Mouse (Mus musculus) heart, adult 2 months (tissue): ENCODE data around the gene Tuba8. TPM values are rescaled to one million over a fixed set of nuclear protein-coding genes. Genes with fewer than 3 reads are reported as not detected.

Source experiments
- DNase-seq, 2 experiments: peaks; one replicate each; pipeline ENCODE4 v3.0.0; 2021
- H3K27ac ChIP-seq: fragments of 200-600 bp; 2 replicates; pipeline ENCODE4 v1.8.1; 2022
- H3K27me3 ChIP-seq: fragments of 200-500 bp; 2 replicates; pipeline ENCODE4 v1.6.1; 2012; ENCODE audit warnings: mild to moderate bottlenecking, low read length, inconsistent platforms, mixed read lengths; ENCODE audit not compliant: control insufficient read depth, insufficient read depth
- H3K36me3 ChIP-seq: fragments of 200-500 bp; 2 replicates; pipeline ENCODE4 v1.6.1; 2012; ENCODE audit warnings: low read length, inconsistent platforms; ENCODE audit not compliant: control insufficient read depth, insufficient read depth
- H3K4me1 ChIP-seq: fragments of 200-500 bp; 2 replicates; pipeline ENCODE4 v1.6.1; 2011; ENCODE audit warnings: low read length; ENCODE audit not compliant: control insufficient read depth, insufficient read depth
- H3K4me3 ChIP-seq: fragments of 200-600 bp; 2 replicates; pipeline ENCODE4 v1.8.1; 2022
- H3K79me2 ChIP-seq: fragments of 200-500 bp; replicated peaks from 2 replicates; pipeline ENCODE4 v1.6.1; 2012; ENCODE audit warnings: mild to moderate bottlenecking, inconsistent platforms, low read length, moderate library complexity, mixed read lengths; ENCODE audit not compliant: control insufficient read depth, insufficient read depth
- H3K9ac ChIP-seq: fragments of 200-500 bp; 2 replicates; pipeline ENCODE4 v1.6.1; 2012; ENCODE audit warnings: low read depth, mild to moderate bottlenecking, control low read depth, inconsistent platforms, low read length, mixed read lengths
- CTCF ChIP-seq: fragments of 200-600 bp; IDR thresholded peaks from 2 replicates; pipeline ENCODE4 v1.8.1; 2022; ENCODE audit warnings: antibody characterized with exemption, mild to moderate bottlenecking, moderate library complexity
- EP300 ChIP-seq: fragments of 200-500 bp; IDR thresholded peaks from 2 replicates; pipeline ENCODE4 v1.6.1; 2011; ENCODE audit warnings: low read depth, low read length, control low read depth; ENCODE audit not compliant: insufficient read depth
- POLR2A ChIP-seq: fragments of 200-500 bp; IDR thresholded peaks from 2 replicates; pipeline ENCODE4 v1.6.1; 2011; ENCODE audit warnings: mild to moderate bottlenecking, low read depth, low read length, control low read depth; ENCODE audit not compliant: insufficient read depth
- WGBS: fragments of 180-500 bp; shearing (Covaris S2); methylation state at CpG from one replicate; pipeline ENCODE4 v1.1.7; 2018; 5-methylcytosine and 5-hydroxymethylcytosine counted together
- intact Hi-C: fragments of 180-260 bp; cut with DNase I; formaldehyde crosslinking; loops from one replicate; pipeline ENCODE4 v1.15.1; 2025
- polyA plus RNA-seq: library from polyadenylated mRNA; depleted of rRNA; stranded (reverse); fragments of >200 nt; gene quantifications from 2 replicates; pipeline ENCODE4 v1.2.3, GENCODE M21; 2012
- total RNA-seq, 2 experiments: library from RNA; stranded (reverse); gene quantifications; 2 replicates each; pipeline ENCODE4 v1.2.3; 2021

The Tuba8 gene
- total and polyA plus RNA-seq, 3 experiments = 71.6 to 198 (median 192) TPM

GRCm38 (mm10) chr6:121206481-121206880 is 4.0 kb upstream of the Tuba8 start:
- 89% methylated on average over 5 of the region's 5 CpGs for WGBS
- Histone ChIP-seq H3K79me2 (no peaks in the 10 kb centered on the region), H3K27ac (no peak overlapping the region), H3K9ac (no peak overlapping the region), H3K36me3 (no peaks in the 10 kb centered on the region), H3K4me3 (no peak overlapping the region), H3K4me1 (no peaks in the 10 kb centered on the region), H3K27me3 (no peaks in the 10 kb centered on the region)
- no peak for DNase-seq
- intact Hi-C loops = no loop called here
- TF ChIP-seq CTCF (no peak), EP300 (no peak), POLR2A (no peak)

GRCm38 (mm10) chr6:121209584-121209983 is 912 bp upstream of the Tuba8 start:
- intact Hi-C loops = no loop called here
- no peak overlapping the region for H3K9ac ChIP-seq

GRCm38 (mm10) chr6:121210926-121211289 is 412 bp downstream of the Tuba8 start:
- intact Hi-C loops = no loop called here
- Histone ChIP-seq H3K79me2 (no peaks in the 10 kb centered on the region), H3K27me3 (no peaks in the 10 kb centered on the region), H3K4me1 (peaks cover 3% of the 10 kb centered on the region), H3K9ac (peak overlapping the region; percentile 79), H3K27ac (peak overlapping the region; percentile 93), H3K4me3 (peak overlapping the region; percentile 57), H3K36me3 (peaks cover 3% of the 10 kb centered on the region; the same call in 1 of the 2 replicates)
- peak in 1 of 2 experiments; percentile 28 for DNase-seq
- 3% methylated on average over 12 of the region's 12 CpGs for WGBS
- TF ChIP-seq POLR2A = no peak

More at GRCm38 (mm10) chr6:121209584-121209983, 912 bp upstream of the Tuba8 start:
- H3K27me3 ChIP-seq = no peaks in the 10 kb centered on the region
- TF ChIP-seq EP300 (no peak), POLR2A (no peak), CTCF (no peak)
- DNase-seq = no peak
- no peaks in the 10 kb centered on the region; the same call in none of the 2 replicates for H3K4me1 ChIP-seq
- H3K79me2 ChIP-seq = no peaks in the 10 kb centered on the region
- 77% methylated on average over 2 of the region's 2 CpGs for WGBS
- no peak overlapping the region for H3K4me3 ChIP-seq
- no peaks in the 10 kb centered on the region; the same call in 1 of the 2 replicates for H3K36me3 ChIP-seq
- no peak overlapping the region for H3K27ac ChIP-seq

GRCm38 (mm10) chr6:121211743-121212142 is 1.2 kb downstream of the Tuba8 start:
- TF ChIP-seq CTCF (no peak), POLR2A (peak; percentile 81), EP300 (peak; percentile 72; the same call in 1 of the 2 replicates)
- Histone ChIP-seq H3K36me3 (peaks cover 3% of the 10 kb centered on the region; the same call in 1 of the 2 replicates), H3K27me3 (no peaks in the 10 kb centered on the region), H3K9ac (peak overlapping the region; percentile 79), H3K27ac (peak overlapping the region; percentile 93), H3K4me1 (peaks cover 6% of the 10 kb centered on the region), H3K4me3 (peak overlapping the region; percentile 57), H3K79me2 (no peaks in the 10 kb centered on the region)
- peak; percentile 52 to 62 for DNase-seq
- intact Hi-C loops = no loop called here
- WGBS = 17% methylated on average over 4 of the region's 5 CpGs

GRCm38 (mm10) chr6:121212988-121213387 is 2.5 kb downstream of the Tuba8 start:
- no peak for DNase-seq
- Histone ChIP-seq H3K27ac (no peak overlapping the region), H3K79me2 (no peaks in the 10 kb centered on the region), H3K4me1 (peaks cover 10% of the 10 kb centered on the region), H3K4me3 (no peak overlapping the region), H3K36me3 (peaks cover 3% of the 10 kb centered on the region), H3K27me3 (no peaks in the 10 kb centered on the region), H3K9ac (no peak overlapping the region)
- WGBS = 60% methylated on average over 4 of the region's 4 CpGs
- TF ChIP-seq POLR2A = no peak
- TF ChIP-seq EP300 = no peak
- no peak for TF ChIP-seq CTCF
- intact Hi-C loops = no loop called here

- H3K4me3 ChIP-seq = no peak overlapping the region
- no peaks in the 10 kb centered on the region for H3K27me3 ChIP-seq
- no peak overlapping the region for H3K9ac ChIP-seq
- no peaks in the 10 kb centered on the region for H3K79me2 ChIP-seq
- DNase-seq = no peak
- peaks cover 3% of the 10 kb centered on the region for H3K36me3 ChIP-seq
- intact Hi-C loops = no loop called here
- peaks cover 16% of the 10 kb centered on the region for H3K4me1 ChIP-seq
- peak overlapping the region; percentile 76; the same call in 1 of the 2 replicates for H3K27ac ChIP-seq
- WGBS = 68% methylated on average over 5 of the region's 5 CpGs
- TF ChIP-seq POLR2A (no peak), EP300 (no peak), CTCF (no peak)
Measured at GRCm38 (mm10) chr6:121214221-121214620, 3.7 kb downstream of the Tuba8 start.
